Mouse (Mus musculus) thymus, postnatal 25 days (tissue): ENCODE results near the gene Hoxc9.
A peak's percentile ranks its signal among the peaks of the same experiment; 100 is the strongest.

Experiments used
- DNase-seq: peaks from one replicate; pipeline ENCODE4 v3.0.0; 2022

The Hoxc9 gene

DNA sequence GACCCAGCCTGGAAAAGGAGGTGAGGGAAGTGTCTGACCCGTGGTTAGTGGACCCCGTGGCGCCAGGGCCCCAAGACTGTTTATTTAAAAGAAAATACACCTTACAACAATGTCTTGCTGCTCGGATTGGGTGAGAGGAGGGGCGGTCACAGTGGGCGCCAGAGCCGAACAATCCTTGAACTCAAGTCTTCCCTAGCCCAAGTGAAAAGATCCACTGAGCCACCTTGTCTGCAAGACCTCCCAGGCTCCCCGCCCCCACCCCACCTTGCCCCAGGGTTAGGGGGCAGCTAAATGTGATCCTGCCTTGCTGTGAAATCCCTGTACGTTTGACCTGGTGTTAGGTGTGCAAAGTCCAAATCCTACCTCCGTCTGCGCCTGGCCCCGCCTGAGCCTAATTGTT, 19.3 kb upstream of the Hoxc9 start:
- no peak for DNase-seq

DNA sequence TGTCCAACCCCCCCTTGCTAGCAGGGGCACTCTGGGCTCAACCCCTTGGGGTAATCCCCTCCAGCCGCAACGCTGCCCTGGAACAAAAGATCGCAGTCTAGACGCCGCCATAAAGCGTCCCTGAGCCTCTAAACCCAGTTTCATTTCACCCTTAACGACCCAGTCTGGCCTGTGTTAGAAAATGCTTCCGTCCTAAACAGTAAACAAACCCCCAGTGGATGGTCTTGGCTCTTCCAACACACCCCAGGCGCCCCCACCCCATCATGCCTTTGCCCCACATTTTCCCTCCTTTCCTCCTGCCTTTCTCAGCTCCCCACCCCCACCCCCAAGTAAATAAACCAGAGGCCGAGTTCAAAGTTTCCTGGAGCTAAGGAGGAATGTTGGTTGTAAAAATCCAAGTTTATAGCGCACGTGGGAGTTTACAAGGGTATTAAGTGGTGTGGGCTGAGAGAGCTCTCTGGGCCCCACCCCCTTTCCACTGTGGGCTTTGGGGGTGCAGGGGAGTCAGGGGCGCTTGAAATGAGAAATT, 16.5 kb upstream of the Hoxc9 start:
- no peak for DNase-seq

DNA sequence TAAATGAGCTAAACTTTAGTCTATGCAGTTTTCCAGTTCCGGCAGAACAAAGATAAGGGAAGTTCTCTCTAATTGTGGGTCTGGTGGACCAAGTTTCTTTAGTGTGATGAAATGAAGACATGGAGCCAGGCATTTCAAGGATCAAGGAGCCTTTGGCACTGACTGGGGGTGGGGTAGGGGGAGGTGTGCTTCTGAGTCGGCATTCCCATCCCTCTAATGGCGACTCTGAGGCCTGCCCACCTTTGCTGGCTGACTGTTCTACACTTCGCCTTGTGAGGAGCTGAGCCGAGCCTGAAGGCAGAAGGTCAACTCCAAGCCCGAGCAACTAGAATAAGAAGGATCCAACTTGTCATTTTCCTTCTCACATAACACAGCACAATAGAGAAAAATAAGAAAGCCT, 14.5 kb upstream of the Hoxc9 start:
- DNase-seq, result no peak

DNA sequence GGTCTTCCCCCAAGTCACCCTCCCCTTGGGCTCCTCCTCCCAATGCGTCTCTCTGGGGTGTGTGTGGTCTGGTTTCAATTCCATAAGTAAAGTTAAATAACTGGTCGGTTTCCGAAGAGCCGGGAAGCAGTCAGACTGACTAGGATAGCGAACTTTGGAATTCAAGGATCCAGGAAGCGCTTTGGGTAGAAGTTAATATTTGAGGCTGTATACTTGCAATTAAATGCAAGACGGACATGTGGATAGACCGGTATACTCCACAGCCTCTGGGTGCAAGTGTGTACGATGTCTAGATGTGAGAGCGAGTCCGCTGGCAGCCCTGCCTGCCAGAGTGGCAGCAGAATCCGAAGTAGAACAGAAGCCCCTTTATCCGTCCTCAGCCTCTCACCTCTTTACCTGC, 13.7 kb upstream of the Hoxc9 start:
- no peak for DNase-seq

DNA sequence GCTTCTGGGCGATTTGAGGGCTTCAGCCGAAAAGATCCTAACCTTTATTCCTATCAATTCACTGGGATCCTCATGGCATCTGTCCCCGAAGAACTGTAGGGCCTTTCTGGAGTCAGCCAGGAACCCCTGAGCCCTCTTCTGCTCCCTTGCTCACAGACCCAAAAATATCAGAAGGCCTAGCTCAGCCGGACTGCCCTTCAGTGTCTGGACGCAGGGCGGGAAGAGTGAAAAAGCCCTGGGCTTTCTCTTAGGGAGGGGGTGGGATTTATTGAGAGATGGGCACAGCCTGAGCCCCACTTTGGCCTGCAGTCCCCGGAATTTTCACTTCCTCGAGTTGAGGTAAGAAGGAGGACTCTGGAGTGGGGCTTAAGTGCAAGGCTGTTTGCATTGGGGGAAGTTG, 13.0 kb upstream of the Hoxc9 start:
- no peak for DNase-seq

DNA sequence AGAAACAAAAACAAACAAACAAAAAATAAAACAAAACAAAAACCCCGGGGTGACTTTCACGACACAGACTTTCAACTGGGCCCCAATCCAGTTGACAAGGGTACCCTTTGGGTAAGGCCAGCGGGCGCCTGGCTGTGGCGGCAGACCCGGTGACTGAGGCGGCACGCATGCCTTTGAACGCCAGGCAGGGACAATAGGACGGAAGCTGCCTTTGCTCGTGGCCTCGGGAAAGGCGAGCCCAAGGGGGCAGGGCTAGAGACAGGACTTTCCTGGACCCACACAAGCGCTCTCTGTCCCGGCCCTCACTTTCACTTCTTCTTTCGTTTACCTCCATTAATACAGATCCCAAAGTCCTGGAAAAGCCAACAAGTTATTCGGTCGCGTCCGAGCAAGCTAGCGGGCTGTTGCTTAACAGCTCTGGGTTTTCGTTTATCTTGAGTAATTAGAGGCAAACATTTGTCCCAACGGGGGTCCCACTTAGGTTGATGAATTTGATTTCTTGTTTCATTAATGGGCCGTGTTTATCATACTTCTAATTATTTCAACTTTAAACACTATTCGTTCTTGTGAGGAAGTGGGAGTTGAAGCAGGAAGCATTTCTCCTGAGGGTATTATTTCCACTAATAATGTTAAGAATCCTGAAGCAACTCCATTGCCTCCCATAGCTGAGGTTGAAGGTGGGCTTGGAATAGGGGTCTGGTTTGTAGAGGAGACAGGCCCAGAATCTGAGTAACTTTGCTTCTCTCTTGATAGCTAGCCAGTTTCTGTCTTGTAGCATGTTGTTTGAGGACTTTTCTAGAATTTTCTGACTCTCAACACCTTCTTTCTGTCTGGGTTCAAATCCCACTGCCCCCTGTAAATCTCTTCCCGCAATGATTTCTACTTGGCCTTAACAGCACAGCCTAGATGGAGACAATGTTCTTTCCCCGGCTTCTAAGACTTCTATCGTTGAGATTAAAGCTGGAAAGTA, 12.3 kb upstream of the Hoxc9 start:
- DNase-seq, result no peak

DNA sequence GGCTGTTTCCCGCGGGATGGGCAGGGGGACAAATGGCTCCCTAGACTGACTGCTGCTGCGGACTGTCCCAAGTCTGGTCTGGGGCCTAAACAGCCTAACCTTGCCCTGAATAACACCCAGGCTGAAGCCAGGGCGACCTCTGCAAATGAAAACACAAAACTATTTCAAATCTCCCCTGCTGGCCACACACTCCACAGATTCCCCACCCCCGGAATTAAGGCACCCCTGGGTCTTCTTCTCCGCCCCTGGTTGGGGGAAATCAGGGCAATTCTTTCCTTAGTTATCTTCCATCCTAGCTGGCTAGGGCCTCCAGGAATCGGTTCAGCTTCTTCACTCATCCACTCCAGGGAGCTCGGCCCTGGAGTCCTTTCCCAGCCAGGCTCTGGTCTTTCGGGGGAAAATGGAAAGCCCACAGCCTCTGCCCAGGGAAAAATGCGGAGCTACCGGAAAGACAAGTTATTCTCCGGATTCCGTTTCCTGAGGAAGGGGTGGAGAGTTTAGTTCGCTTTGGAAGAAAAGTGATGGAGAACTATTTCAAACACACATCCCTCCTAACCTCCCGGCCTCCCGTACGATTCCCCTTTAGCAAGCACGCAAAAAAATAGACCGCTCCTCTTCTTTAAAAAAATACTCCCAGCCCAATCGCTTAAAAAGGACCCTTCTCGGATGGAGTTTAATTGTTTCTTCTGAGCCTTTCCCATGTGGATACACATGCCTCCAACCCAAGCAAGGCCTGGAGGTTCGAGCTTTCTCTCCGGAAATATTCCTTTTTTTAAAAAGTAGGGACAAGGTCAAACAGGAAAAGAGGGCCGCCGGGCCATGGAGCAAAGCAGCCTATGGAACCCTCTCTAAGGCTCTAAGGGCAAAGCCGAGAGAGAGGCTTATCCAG, 11.0 kb upstream of the Hoxc9 start:
- DNase-seq, result no peak

DNA sequence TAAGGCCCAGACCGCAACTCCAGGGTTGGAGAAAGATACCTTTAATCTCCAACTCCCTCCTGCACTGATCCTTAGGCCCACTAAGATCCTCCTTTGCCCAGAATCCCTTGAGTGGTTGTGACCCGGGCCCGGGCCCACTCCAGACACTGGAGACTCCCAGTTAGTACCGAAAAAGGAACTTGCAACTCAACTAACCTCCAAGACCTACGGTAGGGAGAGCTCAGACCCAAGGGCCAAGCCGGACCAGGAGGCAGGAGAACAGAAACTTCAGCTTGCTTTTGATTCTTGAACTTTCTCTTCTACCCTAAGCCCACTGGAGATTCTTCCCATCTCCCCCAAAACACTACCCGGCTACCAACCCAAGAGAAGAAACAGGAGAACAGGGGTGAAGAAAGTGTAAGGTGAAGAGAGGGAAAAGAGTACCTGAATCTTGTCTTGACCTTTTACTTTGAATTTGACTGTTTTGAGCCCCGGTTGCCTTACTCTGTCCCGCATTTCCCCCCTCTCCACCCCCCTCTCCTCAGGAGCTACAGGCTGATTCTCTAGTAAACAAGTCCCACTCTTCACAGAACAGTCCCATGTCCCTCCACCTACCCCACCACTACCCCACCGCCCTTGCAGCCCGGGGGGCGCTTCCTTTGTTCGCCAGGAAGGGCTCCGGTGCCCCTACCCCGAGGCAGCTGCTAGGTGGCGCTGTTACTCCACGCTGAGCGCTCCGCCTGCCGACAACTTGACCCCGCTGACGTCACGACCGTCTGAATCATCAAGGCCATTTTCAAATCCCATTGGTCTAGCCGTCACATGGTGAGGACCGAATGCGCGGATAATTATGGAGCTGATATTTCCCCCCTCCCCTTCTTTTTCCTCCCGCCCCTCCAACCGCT, 10.1 kb upstream of the Hoxc9 start:
- DNase-seq, result peak; percentile 58

DNA sequence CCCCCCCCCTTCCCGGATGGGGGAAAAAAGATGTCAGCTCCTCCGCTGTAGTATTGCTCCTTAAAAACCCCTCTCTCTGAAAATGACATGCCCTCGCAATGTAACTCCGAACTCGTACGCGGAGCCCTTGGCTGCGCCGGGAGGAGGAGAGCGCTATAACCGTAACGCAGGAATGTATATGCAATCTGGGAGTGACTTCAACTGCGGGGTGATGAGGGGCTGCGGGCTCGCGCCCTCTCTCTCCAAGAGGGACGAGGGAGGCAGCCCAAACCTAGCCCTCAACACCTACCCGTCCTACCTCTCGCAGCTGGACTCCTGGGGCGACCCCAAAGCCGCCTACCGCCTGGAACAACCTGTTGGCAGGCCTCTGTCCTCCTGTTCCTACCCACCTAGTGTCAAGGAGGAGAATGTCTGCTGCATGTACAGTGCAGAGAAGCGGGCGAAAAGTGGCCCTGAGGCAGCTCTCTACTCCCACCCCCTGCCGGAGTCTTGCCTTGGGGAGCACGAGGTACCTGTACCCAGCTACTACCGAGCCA, 9.4 kb upstream of the Hoxc9 start, which contains the start of gene Hoxc10:
Hoxc10 (plus strand) TSS at position 21 of the 536 bp plus-strand sequence.
- no peak for DNase-seq

DNA sequence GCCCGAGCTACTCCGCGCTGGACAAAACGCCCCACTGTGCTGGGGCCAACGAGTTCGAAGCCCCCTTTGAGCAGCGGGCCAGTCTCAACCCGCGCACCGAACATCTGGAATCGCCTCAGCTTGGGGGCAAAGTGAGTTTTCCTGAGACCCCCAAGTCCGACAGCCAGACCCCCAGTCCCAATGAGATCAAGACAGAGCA, 9.0 kb upstream of the Hoxc9 start, which contains the start of gene Hoxc5:
Hoxc5 (plus strand) TSS at position 132 of the 199 bp plus-strand sequence.
- DNase-seq, result no peak

DNA sequence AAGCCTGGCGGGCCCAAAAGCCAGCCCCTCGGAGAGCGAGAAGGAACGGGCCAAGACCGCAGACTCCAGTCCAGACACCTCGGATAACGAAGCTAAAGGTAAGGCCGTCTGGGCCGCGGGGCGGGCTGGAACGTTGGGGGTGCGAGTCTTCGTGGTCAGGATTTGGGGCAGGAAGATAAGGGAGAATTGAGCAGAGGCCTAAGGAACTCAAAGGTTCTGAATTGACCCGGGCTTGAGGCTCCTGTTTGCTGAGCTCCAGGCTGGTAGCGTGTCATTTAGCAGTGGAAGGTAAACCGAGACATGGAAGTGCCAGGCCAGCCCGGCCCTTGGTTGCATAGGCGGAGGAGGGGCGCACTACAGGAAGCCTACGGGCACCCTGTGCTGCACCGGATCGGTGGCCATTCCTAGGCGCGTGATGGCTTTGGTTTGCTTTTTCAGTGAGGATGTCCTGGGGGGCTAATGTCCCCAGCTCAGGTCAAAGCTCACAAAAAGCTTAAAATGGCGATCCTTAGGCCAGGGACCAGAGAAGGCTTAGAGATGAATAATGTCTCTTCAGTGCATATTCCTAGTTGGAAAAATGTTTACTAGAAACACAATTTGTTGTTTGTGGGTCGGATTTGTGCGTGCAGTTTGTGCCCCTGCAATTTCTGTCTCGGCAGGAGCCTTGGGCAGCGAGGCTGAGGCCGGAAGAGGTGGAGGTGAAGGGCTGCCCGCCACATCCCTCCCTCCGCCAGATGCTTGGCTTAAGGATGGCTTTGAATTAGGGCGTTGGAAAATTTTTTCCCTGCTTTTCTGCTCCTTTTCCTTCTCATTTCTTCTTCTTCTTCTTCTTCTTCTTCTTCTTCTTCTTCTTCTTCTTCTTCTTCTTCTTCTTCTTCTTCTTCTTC, 8.5 kb upstream of the Hoxc9 start:
- DNase-seq, result no peak

DNA sequence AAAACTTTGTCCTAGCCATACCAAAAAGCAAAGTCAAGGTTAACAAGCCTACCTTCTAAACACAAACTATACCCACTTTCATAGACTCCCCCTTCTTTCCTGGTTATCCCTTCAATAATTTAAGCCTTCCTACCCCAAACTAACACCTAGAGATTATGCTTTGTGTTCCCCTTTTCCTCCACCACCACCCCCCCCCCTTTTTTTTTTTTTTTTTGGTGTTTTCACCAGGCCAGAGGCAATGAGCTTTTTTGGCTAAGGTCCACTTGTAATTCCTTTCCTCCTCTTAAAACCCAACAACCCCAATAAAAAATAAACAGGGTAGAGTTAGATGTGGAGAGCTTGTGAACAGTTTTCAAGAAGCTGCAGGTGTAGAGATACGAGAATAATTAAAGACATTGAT, 6.9 kb upstream of the Hoxc9 start:
- no peak for DNase-seq

DNA sequence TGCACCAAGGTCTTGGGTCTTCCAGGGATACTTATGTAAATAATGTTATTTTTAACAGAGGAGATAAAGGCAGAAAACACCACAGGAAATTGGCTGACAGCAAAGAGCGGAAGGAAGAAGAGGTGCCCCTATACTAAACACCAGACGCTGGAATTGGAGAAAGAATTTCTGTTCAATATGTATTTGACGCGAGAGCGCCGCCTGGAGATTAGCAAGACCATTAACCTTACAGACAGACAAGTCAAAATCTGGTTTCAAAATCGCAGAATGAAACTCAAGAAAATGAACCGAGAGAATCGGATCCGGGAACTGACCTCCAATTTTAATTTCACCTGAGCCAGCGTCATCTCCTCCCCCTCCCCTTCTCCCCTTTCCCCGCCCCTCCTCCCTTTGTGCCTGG, 5.5 kb upstream of the Hoxc9 start:
- no peak for DNase-seq

DNA sequence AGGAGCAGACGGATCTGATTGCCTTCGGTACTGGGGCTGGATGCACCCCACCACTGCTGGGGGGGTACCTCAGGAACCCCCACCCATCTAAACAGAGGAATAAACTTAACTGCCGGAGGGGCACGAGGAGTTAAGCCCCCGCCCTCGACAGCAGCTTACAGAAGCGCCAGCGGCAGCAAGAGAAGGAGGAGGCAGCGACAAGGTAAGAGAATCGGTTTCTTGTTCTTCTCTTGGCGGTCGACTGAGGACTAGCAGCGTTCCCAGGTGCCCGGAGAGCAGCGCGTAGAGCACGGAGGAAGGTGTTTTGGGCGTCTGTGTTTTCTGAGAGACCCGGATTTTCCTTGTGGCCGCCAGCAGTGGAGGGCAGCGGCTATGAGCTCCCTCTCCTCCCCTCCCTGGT, 4.0 kb upstream of the Hoxc9 start:
- DNase-seq, result no peak

DNA sequence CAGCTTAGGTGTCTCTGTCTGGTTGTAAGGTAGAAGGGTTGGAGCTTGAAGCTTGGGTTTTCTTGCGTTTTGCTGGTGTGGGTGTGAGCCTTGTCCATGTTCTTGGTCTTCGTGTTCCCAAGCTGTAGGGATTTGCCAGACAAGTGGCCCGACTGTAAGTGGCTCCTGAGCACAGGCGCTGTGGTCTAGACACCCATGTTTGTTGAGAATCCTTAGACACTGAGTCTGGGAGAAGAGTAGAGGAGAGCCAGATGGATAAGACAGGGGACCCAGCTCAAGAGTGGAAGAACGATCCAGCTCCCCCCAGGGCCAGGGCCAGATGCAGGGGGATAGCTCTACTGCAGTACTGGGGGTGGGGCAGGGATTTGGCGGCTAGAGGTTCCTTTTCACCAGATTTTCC, 3.5 kb upstream of the Hoxc9 start:
- no peak for DNase-seq

DNA sequence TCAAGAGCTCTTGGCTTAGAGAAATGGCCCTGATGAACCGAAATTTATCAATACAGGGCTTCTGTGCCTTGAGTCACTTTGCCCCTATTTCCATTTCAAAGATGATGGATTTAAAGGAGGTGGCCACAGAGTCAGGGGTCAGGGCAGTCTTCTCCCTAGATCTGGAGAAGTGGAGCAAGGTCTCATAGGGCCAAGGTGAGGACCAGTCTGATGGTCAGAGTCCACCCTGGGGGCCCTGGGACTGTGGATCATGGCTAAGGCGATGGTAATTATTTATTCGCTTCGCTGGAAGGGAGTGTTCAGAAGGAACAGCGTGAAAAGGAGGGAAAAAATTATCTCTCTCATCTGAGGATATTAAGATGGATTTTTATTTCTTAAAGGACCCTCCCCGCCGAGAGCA, 1.2 kb upstream of the Hoxc9 start:
- DNase-seq, result no peak

DNA sequence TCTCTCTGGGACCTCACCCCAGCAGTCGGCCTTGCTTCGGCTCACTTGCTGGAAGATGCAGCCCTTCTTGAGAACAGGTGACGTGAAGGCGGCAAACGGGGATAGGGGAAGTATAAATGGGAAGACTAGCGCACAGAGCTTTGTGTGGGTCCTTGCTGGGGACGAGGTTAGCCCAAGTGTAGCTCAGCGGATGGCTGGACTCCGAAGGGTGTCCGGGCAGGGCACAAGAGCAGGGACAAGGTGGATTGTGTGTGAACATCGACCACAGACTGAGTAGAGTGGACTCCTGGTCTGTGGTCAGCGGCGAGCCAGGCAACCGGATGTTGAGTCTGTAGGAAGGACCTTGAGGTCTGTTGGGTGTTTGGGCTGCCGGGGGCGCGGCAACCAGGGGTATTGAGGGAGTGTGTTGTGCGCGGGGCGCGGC, 539 bp upstream of the Hoxc9 start:
- no peak for DNase-seq

DNA sequence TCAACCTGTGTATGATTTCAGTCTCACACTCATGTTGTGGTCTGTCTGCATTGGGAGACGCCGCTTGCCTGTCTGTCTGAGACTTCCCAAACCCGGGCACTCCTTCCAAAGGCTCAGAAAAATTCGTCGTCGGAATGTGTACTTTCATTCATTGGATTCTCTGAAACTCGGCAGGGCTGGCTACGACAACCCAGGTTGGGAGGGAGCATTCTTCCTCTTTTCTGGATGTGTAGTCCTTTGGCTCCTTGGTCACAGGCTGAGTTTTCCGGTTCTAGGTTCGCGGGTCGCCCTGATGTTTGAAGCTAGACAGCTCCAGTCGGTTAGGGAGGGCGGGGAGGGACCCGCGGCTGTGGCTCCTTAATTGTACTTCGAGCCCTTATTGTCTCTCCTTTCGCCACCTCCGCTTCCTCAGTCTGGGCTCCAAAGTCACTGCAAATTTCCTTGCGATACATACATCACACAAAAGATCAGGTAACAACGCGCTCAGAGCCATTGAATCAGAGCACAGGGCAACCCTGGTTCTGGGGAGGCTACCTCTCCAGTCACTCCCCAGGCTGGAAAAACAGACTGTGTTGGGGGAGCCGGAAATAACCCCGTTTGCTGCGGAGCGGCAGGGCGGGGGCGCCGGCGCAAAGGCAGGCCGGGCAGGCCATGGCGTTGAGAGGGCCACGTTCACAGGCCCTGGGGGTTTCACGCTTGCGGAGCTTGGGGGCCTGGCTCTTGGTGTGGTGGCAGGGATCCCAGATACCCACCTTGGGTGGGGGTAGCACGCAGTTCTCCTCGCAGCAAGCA, 588 bp downstream of the Hoxc9 start:
- DNase-seq, result no peak

DNA sequence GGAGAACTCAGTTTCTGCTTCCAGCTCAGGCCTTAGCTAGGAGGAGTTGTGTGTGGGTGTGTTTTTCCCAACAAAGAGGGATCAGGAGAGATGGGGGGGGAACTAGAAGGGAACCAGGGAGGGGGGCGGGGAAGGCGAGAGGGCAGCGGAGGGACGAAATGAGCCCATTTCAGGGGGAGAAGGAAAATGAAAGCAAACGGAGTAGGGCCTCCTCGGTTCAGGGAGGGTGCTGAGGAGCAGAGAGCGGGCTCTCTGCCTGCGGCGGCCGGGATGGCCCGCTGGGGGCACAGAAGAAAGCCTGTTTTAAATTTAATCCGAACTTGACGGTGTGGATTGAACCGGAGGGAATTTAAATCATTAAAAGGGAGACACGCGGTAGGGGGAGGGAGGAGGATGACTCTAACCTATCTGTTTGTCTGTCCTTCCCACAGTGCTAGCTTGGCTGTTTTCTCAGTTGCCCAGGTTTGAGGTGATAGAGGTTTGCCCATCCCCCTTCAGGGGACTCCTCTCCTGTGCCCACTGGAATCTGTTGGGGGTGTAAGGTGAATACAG, 1.3 kb downstream of the Hoxc9 start:
- DNase-seq, result no peak
